Mouse (Mus musculus) gastrocnemius, postnatal 10 days (tissue): ENCODE results near the gene Pomgnt1. TPM values are rescaled to one million over a fixed set of nuclear protein-coding genes. Genes with fewer than 3 reads are reported as not detected.

ENCODE experiments used
- DNase-seq: peaks from one replicate; pipeline ENCODE4 v3.0.0; 2021; ENCODE audit warnings: mixed read lengths
- long read RNA-seq, 2 experiments: library from polyadenylated mRNA; stranded (forward); transcript quantifications; one replicate each; pipeline ENCODE4 v2.0.0; 2021
- total RNA-seq, 2 experiments: library from RNA; stranded (reverse); gene quantifications; 2 replicates each; pipeline ENCODE4 v1.2.3; 2021

Pomgnt1 gene
- 10 to 100 TPM; 53.7 to 55.1 TPM for total RNA-seq
- long read RNA-seq, experiment 1, transcript Pomgnt1-203 (22 exons, 2,719 nt), result major isoform, 205 of 245 reads
- long read RNA-seq, experiment 1, partial matches to known transcripts, result 15 of 245 reads
- long read RNA-seq, experiment 1, other reads (novel, unspliced or antisense), result 23 of 245 reads
- long read RNA-seq, experiment 2, transcript Pomgnt1-203 (22 exons, 2,719 nt), result major isoform, 192 of 225 reads
- long read RNA-seq, experiment 2, partial matches to known transcripts, result 8 of 225 reads
- long read RNA-seq, experiment 2, other reads (novel, unspliced or antisense), result 24 of 225 reads

GRCm38 (mm10) chr4:116123602-116124519 lies at the start of gene Pomgnt1, which contains the start of gene Rad54l:
Pomgnt1 (plus strand) TSS chr4:116123840.
Rad54l (minus strand) TSS chr4:116123690.
- DNase-seq, result peak; percentile 74

GRCm38 (mm10) chr4:116074145-116074675 lies 49.4 kb upstream of the Pomgnt1 start:
- no peak for DNase-seq

- DNase-seq, result peak; percentile 96
Observed at GRCm38 (mm10) chr4:116074861-116075620, 48.6 kb upstream of the Pomgnt1 start, which contains the start of the genes Uqcrh and Lrrc41. Uqcrh (minus strand) TSS chr4:116075071. Lrrc41 (plus strand) TSS chr4:116075269.

GRCm38 (mm10) chr4:116075631-116076368 lies 47.8 kb upstream of the Pomgnt1 start:
- DNase-seq, result peak; percentile 81

GRCm38 (mm10) chr4:116076369-116077231 lies 47.0 kb upstream of the Pomgnt1 start:
- DNase-seq, result peak; percentile 22

GRCm38 (mm10) chr4:116077240-116078095 lies 46.2 kb upstream of the Pomgnt1 start:
- no peak for DNase-seq

GRCm38 (mm10) chr4:116088510-116089249 lies 35.0 kb upstream of the Pomgnt1 start:
- peak; percentile 19 for DNase-seq

- DNase-seq, result no peak
Observed at GRCm38 (mm10) chr4:116096291-116096690, 27.3 kb upstream of the Pomgnt1 start.

- DNase-seq, result no peak
Observed at GRCm38 (mm10) chr4:116097211-116097610, 26.4 kb upstream of the Pomgnt1 start.

GRCm38 (mm10) chr4:116100959-116101358 lies 22.7 kb upstream of the Pomgnt1 start:
- no peak for DNase-seq

GRCm38 (mm10) chr4:116105278-116105677 lies 18.4 kb upstream of the Pomgnt1 start:
- no peak for DNase-seq

- no peak for DNase-seq
Observed at GRCm38 (mm10) chr4:116110695-116111094, 12.9 kb upstream of the Pomgnt1 start.

GRCm38 (mm10) chr4:116111486-116111885 lies 12.2 kb upstream of the Pomgnt1 start:
- no peak for DNase-seq

GRCm38 (mm10) chr4:116122762-116123161 lies 878 bp upstream of the Pomgnt1 start:
- DNase-seq, result no peak

GRCm38 (mm10) chr4:116125803-116126386 lies 2.3 kb downstream of the Pomgnt1 start:
- no peak for DNase-seq

GRCm38 (mm10) chr4:116127956-116128355 lies 4.3 kb downstream of the Pomgnt1 start:
- DNase-seq, result no peak

- no peak for DNase-seq
Observed at GRCm38 (mm10) chr4:116133126-116133525, 9.5 kb downstream of the Pomgnt1 start.

- DNase-seq, result no peak
Observed at GRCm38 (mm10) chr4:116134990-116135389, 11.3 kb downstream of the Pomgnt1 start.
